Mouse (Mus musculus) gonadal fat pad, adult 2 months (tissue): ENCODE data around the gene Mindy2. TPM values are rescaled to one million over a fixed set of nuclear protein-coding genes. Genes with fewer than 3 reads are reported as not detected.

Experiments used
- DNase-seq: peaks from one replicate; pipeline ENCODE4 v3.0.0-alpha.2; 2012; ENCODE audit warnings: low read depth
- polyA plus RNA-seq: library from polyadenylated mRNA; depleted of rRNA; stranded (reverse); fragments of >200 nt; gene quantifications from 2 replicates; pipeline ENCODE4 v1.2.3, GENCODE M21; 2012

Gene Mindy2
- polyA plus RNA-seq, 1 experiment = 9.3 TPM

DNA sequence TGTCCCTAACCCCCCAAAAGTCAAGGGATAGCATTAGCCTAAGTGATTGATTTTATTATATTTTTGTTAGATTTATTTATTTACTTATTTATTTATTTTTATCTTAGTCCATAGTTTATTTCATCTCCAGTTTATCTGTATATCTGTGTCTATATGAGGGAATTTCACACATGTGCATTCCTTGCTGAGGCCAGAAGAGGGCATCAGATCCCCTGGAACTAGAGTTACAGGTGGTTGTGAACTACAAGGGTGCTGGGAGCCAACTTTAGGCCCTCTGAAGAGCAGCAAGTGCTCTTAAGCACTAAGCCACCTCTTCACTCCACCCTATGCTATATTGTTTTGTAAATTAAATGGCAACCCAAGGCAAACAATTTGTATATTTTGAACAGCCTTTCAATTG, 11.1 kb upstream of the Mindy2 start:
- DNase-seq = no peak

DNA sequence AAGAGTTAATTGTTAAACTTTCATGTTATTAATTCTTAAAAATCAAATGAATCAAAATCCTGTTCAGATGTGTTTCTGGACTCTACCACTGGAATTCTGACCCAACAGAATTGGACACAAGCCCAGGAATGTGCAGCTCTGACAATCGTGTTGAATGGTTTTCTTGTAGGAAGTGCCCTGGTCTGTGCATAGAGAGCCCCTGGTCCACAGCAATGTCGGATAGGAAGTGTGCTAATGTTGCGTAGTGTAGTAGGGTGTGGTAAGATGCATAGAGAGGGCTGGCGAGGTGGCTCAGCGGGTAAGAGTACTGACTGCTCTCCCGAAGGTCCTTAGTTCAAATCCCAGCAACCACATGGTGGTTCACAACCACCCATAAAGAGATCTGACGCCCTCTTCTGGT, 9.8 kb upstream of the Mindy2 start:
- DNase-seq = no peak

DNA sequence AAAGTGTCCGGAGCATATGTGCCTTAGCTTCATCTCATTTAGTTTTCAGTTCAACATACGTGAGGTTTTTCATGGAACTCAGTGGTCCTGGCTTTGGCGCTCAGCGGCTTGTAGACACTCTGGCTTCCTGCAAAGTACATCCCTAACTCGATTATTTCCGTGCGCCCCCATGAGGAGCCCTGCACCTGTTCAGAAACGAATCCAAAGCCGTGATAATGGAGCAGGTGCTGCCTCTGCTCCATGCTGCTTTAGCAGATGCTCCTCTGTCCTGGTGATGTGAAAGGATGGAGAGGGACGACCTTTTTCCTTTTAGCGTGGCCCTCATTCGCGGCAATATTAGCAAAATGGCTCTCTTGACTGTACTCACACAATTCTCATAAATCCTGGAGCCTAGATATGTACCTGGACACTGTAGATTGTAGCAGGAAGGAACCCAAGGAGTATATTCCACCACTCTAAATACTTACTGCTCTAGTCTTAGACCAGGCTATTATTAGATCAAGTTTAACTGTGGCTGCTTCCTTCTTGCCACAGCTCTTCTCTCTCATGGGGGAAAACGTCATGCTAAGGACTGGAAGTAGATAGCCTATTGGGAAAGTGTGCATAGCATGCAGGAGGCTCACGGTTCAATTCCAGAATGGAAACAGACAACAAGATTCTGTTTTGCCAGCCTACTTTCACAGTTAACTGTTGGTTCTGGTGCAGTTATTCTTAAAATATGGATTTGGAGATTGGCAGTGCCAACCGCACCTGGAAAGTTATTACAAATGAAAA, 8.6 kb upstream of the Mindy2 start:
- DNase-seq = no peak

DNA sequence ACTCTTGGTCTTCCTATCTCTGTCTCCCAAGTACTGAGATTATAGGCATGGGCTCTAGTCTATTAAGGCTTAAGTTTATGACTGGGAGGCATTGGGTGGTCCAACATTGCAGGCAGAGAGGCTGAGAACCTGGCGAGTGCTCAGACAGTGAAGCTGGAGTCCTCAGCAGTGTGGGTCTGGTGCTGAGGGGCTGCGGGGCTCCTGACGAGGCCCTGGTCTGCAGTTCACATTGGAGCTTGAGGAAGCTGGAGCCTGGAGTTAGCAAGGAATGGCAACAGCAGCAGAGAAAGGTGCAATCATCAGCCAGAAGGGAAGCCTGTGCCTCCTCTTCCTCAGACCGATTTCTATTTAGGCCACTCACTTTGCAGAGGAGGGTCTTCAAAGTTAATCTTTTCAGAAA, 7.9 kb upstream of the Mindy2 start:
- DNase-seq = no peak

DNA sequence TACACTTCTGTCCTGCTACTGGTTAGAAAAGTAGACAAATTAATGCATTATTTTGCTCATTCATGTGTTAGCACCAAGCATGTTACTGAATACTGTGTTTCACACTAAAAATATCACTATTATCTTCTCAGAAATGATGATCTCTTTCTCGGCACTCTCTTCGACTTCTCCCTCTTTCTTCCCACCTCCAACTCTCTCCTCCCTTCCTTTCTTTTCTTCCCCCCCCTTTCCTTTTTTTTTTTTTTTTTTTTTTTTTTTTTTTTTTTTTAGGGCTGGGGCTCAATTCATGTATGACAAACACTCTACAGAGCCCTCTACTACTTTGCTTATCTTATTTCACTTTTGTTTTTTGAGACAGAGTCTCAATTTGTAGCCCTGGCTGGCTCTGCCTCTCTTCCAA, 1.3 kb upstream of the Mindy2 start:
- no peak for DNase-seq

DNA sequence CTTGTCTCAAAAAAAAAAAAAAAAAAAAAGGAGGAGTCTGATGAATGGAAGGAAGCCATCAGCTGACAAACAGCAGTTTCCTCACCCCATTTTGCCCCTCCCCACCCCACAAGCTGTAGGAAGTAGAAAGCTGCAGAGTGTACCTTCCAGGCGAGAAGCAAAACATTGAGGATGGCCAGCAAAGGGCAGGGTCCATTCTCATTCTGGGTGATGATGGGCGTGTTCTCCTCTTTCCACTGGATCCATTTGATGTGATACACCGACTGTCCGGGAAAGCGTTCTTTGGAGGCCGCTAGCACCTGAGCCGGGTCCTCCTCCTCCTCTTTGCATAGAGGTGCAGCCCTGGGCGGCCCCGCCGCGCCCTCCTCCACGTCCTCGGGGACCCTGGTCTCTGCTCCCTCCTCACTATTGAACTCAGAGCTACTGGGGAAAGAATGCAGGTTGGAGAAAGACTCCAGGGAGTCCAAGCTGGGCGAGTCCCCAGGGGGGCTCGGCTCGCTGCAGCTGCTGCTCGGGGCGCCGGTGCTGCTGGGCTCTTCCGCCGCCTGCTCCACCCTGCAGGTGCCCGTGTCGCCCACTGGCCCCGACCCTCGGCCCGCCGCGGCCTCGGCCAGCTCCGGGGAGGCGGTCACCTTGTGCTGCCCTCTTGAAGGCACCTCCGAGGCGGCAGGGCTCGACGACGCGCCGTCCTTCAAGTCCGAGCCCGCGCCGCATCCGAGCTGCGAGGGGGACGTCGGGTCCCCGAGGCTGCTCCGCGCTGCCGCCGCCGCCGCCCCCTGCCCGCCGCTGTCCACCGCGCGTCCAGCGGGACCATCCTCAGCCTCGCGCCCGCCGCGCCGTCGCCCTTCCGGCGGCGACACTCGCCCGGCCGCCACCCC, 605 bp downstream of the Mindy2 start, which contains the start of gene Gm10642:
Gm10642 (plus strand) TSS at position 122 of the 878 bp plus-strand sequence.
- no peak for DNase-seq

DNA sequence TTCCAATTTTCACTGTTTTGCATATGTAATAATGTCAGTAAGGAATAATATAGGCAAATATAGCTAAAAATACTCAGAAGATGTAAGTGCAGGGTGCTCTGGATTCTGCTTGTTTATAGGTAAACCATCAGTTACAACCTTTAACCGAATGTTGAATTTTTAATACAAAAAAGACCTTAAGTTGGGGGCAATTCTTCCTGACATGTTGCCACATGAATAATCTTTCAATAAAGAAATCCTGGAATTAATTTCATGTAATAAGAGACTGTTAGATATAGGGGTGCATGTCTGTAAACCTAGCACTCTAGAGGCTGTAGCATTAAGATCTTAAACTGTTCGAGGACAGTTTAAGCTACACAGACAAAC, 1.2 kb downstream of the Mindy2 start:
- DNase-seq = no peak

DNA sequence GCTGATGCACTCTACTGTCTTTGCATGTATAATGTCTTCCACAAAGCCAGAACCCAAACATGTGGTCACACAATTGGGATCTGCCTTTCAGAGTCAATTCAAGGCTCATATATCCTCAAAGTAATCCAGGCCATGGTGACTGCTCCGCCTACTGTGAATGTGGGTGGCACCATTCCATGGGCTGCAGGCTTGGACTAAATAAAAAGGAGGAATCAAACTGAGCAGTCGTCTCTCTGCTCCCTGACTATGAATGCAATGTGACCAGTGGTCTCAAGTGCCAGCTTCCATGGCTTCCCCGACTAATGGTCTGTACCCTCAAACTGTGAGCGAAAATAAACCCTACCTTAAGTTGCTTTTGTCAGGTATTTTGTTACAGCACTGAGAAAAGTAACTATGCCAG, 2.5 kb downstream of the Mindy2 start:
- no peak for DNase-seq

DNA sequence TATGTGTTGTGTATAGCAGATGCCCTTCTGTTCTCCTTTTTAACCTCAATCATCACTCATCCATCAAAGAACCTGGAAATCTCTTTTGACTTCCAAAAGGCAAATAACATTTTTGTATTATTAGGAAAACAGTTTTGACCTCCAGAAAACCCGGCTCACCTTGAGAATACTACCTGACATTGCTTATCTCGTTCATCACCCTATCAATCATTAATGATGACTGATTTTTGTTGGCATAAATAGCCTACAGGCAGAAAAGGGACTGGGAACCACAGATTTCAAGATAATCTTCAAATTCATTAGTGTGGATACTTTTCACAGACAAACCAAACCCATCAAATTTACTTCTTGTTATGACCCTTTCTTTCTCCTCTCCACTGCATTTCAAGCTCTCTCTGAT, 3.1 kb downstream of the Mindy2 start:
- no peak for DNase-seq

DNA sequence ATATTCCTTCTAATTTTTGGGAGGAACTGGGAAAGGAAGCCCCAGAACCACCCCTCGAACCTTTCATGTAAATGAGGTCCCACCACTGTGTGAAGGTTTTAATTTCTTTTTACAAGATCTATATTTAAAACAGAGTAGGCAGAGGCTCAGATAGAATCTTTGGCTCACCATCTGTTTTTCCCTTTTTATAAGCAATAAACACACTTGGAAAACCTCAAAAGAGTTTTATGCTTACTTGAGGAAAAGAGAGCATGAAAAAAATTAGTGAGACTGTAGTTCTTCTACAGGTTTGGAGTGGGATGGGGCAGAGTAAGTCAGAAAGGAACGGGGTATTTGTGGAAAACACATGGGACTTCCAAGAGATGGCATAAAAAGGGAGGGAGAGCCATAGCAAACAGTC, 4.8 kb downstream of the Mindy2 start:
- no peak for DNase-seq

DNA sequence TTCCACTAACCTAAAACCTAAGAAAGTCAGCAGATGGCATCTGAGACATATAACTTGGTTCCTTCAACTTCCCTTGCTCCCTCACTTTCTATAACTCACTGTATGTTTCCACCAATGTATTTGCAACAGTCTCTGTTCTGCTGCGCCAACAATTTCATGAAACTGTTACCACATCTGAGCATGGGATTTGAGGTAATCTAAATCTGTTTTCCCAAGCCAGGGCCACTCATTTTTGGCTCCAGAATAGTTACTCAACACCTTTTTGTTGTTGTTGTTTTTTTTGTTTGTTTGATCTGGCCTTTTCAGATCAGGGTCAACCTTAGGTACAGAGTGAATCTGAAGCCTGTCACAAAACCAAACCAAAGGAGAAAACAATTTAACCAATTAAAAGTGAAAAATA, 6.0 kb downstream of the Mindy2 start:
- no peak for DNase-seq

DNA sequence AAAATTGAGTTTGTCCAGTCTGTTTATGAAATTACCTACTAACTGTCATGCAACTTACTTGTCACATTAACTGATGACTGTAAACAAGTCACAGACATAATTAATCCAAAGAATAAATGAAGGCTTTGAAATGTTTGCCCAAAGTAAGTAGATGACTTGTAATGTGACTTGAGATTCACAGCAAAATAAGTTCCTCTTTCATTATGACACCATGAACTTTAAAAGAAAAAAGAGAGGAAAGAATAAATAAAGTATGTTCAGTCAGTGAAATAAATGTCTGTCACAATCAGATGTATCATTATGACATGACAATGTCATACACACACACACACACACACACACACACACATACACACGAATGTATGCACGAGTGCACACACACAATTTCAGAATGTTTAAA, 6.7 kb downstream of the Mindy2 start:
- DNase-seq = no peak

DNA sequence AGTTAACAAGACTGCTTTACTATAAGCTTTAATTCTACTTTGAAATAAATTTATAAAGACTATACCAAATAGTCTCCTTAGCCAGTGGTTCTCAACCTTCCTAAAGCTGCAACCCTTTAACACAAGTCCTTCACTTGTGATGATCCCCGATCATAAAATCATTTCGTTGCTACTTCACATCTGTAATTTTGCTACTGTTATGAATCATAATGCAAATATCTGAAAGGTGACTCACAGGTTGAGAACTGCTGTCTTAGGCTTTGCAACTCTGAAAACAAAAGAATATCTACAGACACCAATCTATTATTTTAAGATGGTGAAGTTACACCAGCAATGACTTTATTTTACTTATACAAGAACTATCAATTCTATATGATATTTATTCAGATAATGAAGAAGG, 20.2 kb downstream of the Mindy2 start:
- DNase-seq = no peak

DNA sequence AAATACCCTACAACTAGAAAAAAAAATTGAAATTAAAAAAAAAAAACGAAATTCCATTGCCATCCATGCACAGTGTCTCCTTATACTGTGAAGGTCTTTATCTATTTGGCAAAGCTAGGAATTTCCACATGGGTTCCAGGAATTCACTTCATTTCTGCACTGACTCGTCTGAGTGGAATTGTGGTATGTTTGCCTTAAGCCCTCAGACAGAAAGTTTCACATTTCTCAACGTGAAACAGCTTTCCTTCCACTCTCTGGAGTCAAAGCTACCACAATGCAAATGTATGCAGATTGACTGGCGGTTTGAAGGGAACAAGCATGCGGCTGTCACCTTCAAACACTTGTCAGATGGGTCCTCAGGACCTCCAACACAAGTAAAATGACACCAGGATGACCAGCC, 25.3 kb downstream of the Mindy2 start:
- no peak for DNase-seq

DNA sequence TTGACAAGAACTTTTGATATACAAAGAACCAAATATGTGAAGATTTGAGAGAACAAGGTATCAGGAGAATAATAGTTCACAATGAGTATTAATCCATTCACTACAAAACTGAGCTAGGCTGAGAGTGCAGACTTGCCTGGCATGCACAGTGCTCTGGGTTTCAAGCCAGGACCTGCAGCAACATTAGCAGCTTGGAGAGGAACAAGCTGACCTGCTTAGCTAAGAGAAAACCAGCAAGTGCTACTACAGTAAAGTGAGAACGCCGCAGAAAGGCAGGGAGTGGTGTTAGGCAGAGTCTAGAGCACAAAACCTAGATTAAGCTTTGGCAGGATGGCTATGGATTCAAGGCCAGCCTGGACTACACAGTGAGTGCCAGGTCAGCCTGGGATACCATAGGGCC, 27.3 kb downstream of the Mindy2 start:
- DNase-seq = no peak

DNA sequence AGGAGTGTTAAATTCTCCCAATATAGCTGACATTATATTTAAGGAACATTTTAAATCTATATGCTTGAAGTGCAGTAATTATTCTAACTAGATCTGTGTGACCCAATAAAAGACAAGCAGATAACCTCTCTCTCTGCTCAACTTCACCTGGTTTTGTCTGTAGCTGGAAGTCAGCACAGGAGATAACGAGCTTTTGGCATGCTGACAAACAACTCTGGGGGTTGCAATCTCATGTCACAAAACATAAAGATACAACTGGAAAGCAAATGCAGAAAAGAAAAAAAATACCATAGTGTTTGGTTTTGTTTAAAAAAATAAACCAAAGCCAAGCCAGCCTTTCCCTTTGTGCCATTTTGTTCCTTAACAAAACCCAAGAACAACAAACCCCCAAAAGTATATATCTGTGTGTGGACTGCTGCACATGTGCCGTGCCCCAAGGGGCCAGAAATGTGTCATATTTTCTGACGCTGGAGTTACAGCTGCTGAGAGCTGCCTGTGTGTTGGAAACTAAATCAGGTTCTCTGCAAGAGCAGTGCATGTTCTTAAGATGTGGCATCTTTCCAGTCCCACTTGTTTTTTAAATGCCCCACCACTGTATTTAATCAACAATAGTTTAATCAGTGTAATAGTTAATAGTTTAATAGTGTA, 45.8 kb downstream of the Mindy2 start:
- no peak for DNase-seq

DNA sequence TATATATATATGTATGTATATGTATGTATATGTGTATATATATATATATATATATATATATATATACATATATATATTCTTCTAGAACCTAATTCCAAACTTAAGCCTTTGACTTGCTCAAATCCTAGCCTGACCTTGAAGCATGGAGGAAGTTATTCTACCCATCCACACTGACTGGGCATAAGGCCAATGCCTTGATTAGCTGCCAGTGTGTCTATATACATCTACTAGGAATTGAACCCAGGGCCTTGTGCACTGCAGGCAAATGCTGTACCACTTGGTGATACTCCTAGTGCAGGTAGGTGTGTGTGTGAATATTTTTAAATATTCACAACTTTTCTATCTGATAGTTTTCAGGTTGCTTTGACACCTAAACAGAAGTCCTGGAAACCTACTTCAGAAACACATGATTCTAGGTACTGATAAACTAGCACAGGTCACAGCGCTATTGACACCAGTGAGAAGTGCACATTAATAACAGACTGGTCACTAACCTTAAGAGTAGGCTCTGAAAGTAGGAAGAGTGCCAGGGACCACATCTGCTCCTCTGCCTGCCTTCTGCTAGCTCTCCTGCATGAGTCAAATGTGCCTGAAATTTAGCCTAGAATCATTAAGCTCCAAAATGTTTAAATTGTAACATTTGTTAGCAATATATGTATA, 54.7 kb downstream of the Mindy2 start:
- no peak for DNase-seq

DNA sequence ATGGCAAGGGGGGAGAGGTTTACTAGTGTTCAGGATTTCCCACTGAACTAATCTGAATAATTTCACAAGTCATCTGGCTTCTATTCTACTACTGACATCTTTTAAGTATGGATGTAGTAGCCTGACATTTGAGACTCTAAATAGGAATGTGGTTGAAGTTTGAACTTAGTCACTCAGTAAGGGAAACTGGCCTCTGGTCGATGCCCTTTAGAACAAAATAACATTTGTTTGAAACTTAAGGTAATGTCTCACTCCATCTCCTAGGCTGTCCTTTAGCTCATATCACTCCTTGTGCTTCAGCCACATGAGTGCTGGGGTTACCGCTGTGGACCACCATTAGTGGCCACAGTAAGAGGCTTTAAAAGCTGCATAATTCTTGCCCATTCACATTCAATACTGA, 58.7 kb downstream of the Mindy2 start:
- no peak for DNase-seq

DNA sequence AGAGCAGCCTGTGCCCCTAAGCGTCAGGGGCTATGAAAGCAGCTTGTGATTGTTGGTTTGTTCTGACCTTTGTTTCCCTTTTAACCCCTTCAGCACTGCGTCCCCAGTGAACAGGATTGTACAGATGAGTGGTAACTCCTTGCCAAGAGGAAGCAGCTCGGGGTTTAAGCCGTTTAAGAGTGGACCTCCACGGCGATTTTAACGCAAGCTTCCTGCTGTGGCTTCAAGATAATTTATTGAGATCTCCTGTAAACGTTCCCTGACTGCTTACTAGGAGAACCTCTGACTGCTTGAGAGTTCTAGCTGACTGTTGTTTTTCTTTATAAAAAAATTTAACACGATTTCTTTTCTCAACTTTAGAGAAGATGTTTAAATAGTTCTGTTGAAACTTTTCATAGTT, 65.5 kb downstream of the Mindy2 start:
- DNase-seq = no peak

DNA sequence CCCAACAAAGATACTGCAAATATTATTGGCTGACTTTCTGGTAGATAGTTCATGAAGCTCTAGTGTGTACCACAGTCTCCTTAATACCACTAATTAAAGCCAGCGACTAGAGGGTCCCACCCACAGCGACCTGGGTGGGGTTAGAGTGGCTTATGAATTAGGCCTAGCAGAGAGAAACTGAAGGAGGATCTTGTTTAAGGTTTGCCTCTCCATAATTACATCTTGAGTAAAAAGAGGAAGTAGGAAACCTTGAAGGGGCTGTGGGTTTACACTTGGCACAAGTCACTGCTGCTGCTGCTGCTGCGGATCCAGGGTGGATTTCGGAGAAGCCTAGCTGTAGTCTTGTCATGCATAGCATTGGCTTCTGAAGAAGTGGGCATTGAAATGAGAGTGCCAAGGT, 66.2 kb downstream of the Mindy2 start:
- DNase-seq = no peak

DNA sequence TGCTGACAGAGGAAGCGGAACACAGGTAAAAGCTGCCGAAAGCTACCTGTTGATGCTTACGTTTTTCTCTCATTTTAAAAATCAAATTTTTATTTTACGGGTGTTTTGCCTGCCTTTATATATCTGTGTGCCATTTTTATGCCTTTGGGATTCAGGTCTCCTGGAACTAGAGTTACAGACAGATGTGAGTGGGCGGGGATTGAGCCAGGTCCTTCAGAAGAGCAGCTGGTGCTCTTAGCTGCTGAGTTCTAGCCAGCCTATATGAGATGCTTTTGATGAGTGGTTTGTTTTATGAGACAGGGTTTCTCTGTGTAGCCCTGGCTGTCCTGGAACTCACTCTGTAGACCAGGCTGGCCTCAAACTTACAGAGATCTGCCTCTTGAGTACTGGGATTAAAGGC, 69.8 kb downstream of the Mindy2 start:
- no peak for DNase-seq

DNA sequence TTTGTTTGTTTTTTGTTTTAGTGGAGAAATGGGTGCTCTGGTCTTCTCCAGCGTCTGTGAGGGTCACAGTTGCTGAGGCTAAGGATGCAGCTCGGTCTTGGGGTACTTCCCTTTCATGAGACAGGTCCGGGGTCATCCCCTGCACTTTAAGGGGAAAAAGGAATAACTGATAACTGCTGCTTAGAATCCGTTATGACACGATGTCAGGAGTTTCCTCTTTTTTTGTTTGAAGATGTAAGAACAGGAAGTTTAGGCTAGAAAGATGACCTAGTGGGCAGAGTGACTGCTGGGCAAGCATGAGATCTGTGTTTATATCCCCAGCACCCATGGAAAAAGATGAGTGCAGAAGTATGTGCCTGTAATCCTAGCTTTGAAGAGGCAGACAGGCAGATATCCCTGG, 71.8 kb downstream of the Mindy2 start:
- no peak for DNase-seq
